Mouse (Mus musculus): ENCODE data around the gene Odr4.

DNA sequence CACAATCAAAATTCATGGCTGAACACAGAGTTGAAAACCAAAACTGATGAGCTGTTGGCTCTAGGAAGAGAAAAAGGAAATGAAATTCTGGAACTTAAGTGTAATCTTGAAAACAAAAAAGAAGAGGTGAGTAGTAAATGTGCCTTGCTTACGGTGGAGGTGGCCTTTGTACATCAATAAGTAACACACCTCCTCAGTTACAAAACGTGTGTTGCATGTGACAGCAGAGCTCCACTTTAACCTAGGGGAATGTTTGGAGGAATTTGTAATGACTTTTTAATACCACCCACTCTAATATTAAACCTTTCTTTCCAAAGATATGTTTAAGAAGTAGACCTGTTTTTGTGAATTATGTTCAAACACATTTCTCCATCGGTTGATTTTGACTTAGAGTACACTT, 11.0 kb upstream of the Odr4 start:
- TF ChIP-seq CTCF (IDR thresholded peaks at IDR 0.05; ENCODE audit: borderline replicate concordance, insufficient read depth, low read depth, low read length), result no peak
- no peak for TF ChIP-seq POLR2A (IDR thresholded peaks at IDR 0.05; ENCODE audit: borderline replicate concordance, insufficient read depth, low read length)
